Mouse (Mus musculus): ENCODE data around the gene Nubp2. TPM values are rescaled to one million over a fixed set of nuclear protein-coding genes. Genes with fewer than 3 reads are reported as not detected.

Nubp2 gene
- 10 to 100 TPM; 52.2 to 83.5 TPM for polyA plus RNA-seq (2012; fragmentation: generic; extraction: Trizol)

GRCm38 (mm10) chr17:24886134-24886931 lies at the start of gene Nubp2, which contains the start of gene Spsb3:
TSS of gene Nubp2 (minus strand) at chr17:24886349.
TSS of gene Spsb3 (plus strand) at chr17:24886643.

GRCm38 (mm10) chr17:24896241-24896992 lies 10.3 kb upstream of the Nubp2 start, which contains the start of gene Nme3:
TSS of gene Nme3 (plus strand) at chr17:24896500.

GRCm38 (mm10) chr17:24894995-24895547 lies 8.9 kb upstream of the Nubp2 start, which contains the start of the genes Eme2 and Mrps34:
TSS of gene Eme2 (minus strand) at chr17:24895087.
TSS of gene Mrps34 (plus strand) at chr17:24895116.

GRCm38 (mm10) chr17:24865776-24866175 lies 20.4 kb downstream of the Nubp2 start, which contains the start of gene Igfals:
TSS of gene Igfals (plus strand) at chr17:24865997.

GRCm38 (mm10) chr17:24850065-24850772 lies 35.9 kb downstream of the Nubp2 start, which contains the start of gene Fahd1:
TSS of gene Fahd1 (minus strand) at chr17:24850364.

GRCm38 (mm10) chr17:24839842-24840241 lies 46.3 kb downstream of the Nubp2 start, which contains the start of gene Hagh:
TSS of gene Hagh (plus strand) at chr17:24840143.

Other genes starting within 250 kb of the Nubp2 start
- gene Slc9a3r2, start 236.0 kb downstream of the Nubp2 start, polyA plus RNA-seq (2012; fragmentation: generic; extraction: Trizol) = 10 to 100 TPM in 1 of 2 experiments, 1 to 10 TPM in 1; 2.8 to 26.5 TPM
- not detected for gene Npw, start 227.9 kb downstream of the Nubp2 start, polyA plus RNA-seq (2012; fragmentation: generic; extraction: Trizol)
- gene Zfp598, start 216.7 kb downstream of the Nubp2 start, polyA plus RNA-seq (2012; fragmentation: generic; extraction: Trizol) = 10 to 100 TPM; 14.9 to 24.2 TPM
- under 1 TPM; 0.14 to 0.27 TPM for gene Syngr3, start 196.4 kb downstream of the Nubp2 start, polyA plus RNA-seq (2012; fragmentation: generic; extraction: Trizol)
- gene Gfer, start 190.2 kb downstream of the Nubp2 start, polyA plus RNA-seq (2012; fragmentation: generic; extraction: Trizol) = 10 to 100 TPM; 40.0 to 84.5 TPM
- gene Noxo1, start 190.1 kb downstream of the Nubp2 start, polyA plus RNA-seq (2012; fragmentation: generic; extraction: Trizol) = 1 to 10 TPM; 1.9 to 6.3 TPM
- 100 to 1,000 TPM in 1 of 2 experiments, 10 to 100 TPM in 1; 28.8 to 116 TPM for gene Tbl3, start 178.7 kb downstream of the Nubp2 start, polyA plus RNA-seq (2012; fragmentation: generic; extraction: Trizol)
- gene Rnf151, start 168.3 kb downstream of the Nubp2 start, polyA plus RNA-seq (2012; fragmentation: generic; extraction: Trizol) = 1 to 10 TPM; 2.0 to 2.2 TPM
- gene Rps2, start 168.2 kb downstream of the Nubp2 start, polyA plus RNA-seq (2012; fragmentation: generic; extraction: Trizol) = 100 to 1,000 TPM; 451 to 471 TPM
- 100 to 1,000 TPM; 438 to 576 TPM for gene Ndufb10, start 161.9 kb downstream of the Nubp2 start, polyA plus RNA-seq (2012; fragmentation: generic; extraction: Trizol)
- gene Rpl3l, start 158.5 kb downstream of the Nubp2 start, polyA plus RNA-seq (2012; fragmentation: generic; extraction: Trizol) = not detected
- gene Msrb1, start 149.7 kb downstream of the Nubp2 start, polyA plus RNA-seq (2012; fragmentation: generic; extraction: Trizol) = 100 to 1,000 TPM in 1 of 2 experiments, 10 to 100 TPM in 1; 99.5 to 155 TPM
- under 1 TPM; 0.02 to 0.04 TPM for gene Hs3st6, start 133.4 kb downstream of the Nubp2 start, polyA plus RNA-seq (2012; fragmentation: generic; extraction: Trizol)
- gene Meiob, start 82.1 kb downstream of the Nubp2 start, polyA plus RNA-seq (2012; fragmentation: generic; extraction: Trizol) = not detected
- gene Hagh, start 46.2 kb downstream of the Nubp2 start, polyA plus RNA-seq (2012; fragmentation: generic; extraction: Trizol) = 10 to 100 TPM; 29.5 to 54.2 TPM
- 10 to 100 TPM in 1 of 2 experiments, 1 to 10 TPM in 1; 2.4 to 14.2 TPM for gene Fahd1, start 36.0 kb downstream of the Nubp2 start, polyA plus RNA-seq (2012; fragmentation: generic; extraction: Trizol)
- gene Igfals, start 20.4 kb downstream of the Nubp2 start, polyA plus RNA-seq (2012; fragmentation: generic; extraction: Trizol) = 1 to 10 TPM in 1 of 2 experiments, under 1 TPM in 1; 0.02 to 1.7 TPM
- gene Spsb3, start 294 bp upstream of the Nubp2 start, polyA plus RNA-seq (2012; fragmentation: generic; extraction: Trizol) = 10 to 100 TPM; 29.6 to 47.8 TPM
- 10 to 100 TPM; 10.0 to 12.7 TPM for gene Eme2, start 8.7 kb upstream of the Nubp2 start, polyA plus RNA-seq (2012; fragmentation: generic; extraction: Trizol)
- gene Mrps34, start 8.8 kb upstream of the Nubp2 start, polyA plus RNA-seq (2012; fragmentation: generic; extraction: Trizol) = 100 to 1,000 TPM; 126 to 185 TPM
- gene Nme3, start 10.2 kb upstream of the Nubp2 start, polyA plus RNA-seq (2012; fragmentation: generic; extraction: Trizol) = 10 to 100 TPM; 23.3 to 53.3 TPM
- 10 to 100 TPM in 1 of 2 experiments, 1 to 10 TPM in 1; 3.9 to 54.1 TPM for gene Mapk8ip3, start 50.6 kb upstream of the Nubp2 start, polyA plus RNA-seq (2012; fragmentation: generic; extraction: Trizol)
- gene Jpt2, start 74.3 kb upstream of the Nubp2 start, polyA plus RNA-seq (2012; fragmentation: generic; extraction: Trizol) = 10 to 100 TPM; 19.4 to 33.6 TPM
- 1 to 10 TPM in 1 of 2 experiments, under 1 TPM in 1; 0.59 to 5.7 TPM for gene Cramp1l, start 129.4 kb upstream of the Nubp2 start, polyA plus RNA-seq (2012; fragmentation: generic; extraction: Trizol)
- 10 to 100 TPM in 1 of 2 experiments, 1 to 10 TPM in 1; 6.5 to 21.9 TPM for gene Ift140, start 129.7 kb upstream of the Nubp2 start, polyA plus RNA-seq (2012; fragmentation: generic; extraction: Trizol)
- gene Tmem204, start 197.2 kb upstream of the Nubp2 start, polyA plus RNA-seq (2012; fragmentation: generic; extraction: Trizol) = under 1 TPM; 0.61 to 0.90 TPM
- 10 to 100 TPM; 20.3 to 26.2 TPM for gene Telo2, start 229.6 kb upstream of the Nubp2 start, polyA plus RNA-seq (2012; fragmentation: generic; extraction: Trizol)
- gene Ptx4, start 234.4 kb upstream of the Nubp2 start, polyA plus RNA-seq (2012; fragmentation: generic; extraction: Trizol) = not detected
- 10 to 100 TPM in 1 of 2 experiments, 1 to 10 TPM in 1; 8.8 to 22.3 TPM for gene Clcn7, start 247.0 kb upstream of the Nubp2 start, polyA plus RNA-seq (2012; fragmentation: generic; extraction: Trizol)